Mouse (Mus musculus): ENCODE measurements around the gene Hoxa10.

Gene Hoxa10

DNA sequence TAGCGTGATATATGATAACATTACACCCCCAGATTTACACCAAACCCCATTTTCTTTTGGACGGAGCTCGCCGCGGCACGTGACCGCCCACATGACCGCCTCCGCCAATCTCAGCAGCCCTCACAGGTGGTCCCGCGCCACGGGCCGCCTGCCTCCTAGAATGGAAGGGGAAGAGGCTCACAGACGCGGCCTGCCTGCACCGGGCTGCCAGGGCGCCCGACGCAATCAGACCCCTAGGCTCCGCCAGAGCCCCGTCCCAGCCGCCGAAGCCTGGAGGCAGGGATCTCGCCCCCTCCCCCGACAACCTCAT lies 23.2 kb downstream of the Hoxa10 start:
- DNase-seq: peak; percentile 96

DNA sequence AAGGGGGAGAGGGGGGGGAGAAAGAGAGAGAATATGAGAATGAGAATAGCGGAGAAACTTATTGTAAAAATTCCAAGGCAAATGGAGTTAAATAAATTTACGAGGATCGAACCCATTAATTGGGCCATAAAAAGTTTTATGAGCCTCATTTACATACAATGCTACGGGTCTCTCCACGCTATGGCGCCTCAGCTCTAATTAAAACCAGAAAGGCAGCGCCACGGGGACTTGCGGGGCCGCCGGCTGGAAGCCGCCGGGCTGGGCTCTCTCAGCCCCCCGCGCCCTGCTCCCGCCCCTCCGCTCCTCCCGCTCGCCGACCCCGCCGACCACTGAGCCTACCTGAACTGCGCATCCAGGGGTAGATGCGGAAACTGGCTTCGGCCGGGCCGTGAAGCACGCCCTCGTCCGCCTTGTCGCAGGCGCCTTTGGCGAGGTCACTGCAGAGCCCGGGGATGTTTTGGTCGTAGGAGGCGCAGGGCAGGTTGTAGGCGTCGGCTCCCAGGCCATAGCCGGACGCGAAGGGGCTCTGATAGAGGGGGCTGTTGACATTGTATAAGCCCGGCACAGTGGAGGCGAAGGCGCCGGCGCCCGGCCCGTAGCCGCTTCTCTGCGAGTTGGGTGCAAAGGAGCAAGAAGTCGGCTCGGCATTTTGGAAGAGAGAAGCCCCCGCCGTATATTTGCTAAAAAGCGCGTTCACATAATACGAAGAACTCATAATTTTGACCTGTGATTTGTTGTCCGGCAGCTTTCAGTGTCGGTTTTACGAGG lies 23.8 kb downstream of the Hoxa10 start:
- peak; percentile 72 for DNase-seq

DNA sequence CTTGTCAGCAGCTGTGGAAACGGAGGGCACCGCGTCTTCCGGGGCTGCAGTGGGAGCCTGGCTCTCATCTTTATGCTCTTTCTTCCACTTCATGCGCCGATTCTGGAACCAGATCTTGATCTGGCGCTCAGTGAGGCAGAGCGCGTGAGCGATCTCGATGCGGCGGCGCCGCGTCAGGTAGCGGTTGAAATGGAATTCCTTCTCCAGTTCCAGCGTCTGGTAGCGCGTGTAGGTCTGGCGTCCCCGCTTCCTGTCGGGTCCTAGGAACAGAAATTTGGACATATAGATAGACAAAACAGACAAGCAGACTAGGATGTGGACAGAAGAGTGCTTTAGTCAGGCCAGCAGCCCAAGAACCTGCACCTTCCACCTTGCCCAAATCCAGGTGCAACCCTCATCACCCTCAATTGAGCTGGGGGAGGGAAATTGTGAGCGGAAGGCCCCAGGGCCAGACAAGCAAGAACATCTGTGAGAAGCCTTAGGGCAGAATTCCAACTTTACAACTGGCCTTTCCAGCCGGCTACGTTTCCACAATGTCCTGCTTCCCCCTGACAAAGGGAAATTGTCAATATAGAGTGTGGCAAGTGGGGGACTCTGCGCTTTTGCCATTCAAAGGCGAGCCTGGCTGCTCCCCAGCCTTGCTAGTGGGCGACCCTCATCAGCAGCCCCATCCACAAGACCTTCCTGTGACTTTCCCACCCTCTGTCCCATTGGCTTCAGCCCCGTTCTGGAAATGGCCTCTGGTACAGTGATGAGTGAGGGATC lies 24.7 kb downstream of the Hoxa10 start:
- DNase-seq: peak; percentile 57

DNA sequence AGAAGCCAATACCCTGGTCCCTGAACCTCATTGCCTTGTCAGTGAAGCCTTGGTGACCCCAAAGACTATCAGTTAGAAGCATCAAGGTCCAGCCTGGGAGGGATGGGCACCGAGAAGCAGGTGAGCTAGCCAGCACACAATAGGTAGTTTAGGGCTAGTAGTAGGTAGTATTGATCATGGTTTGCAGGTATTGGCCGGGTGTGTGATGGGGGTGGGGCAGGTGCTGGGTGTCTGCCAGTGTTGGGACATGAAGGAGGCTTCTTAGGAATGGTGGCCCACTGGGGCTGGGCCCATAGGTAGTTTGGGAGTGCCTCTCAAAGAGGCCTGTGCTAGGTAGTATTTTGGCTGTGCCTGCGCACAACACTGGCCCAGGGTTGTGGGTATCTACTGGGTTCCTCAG lies 25.6 kb downstream of the Hoxa10 start:
- DNase-seq: no peak

DNA sequence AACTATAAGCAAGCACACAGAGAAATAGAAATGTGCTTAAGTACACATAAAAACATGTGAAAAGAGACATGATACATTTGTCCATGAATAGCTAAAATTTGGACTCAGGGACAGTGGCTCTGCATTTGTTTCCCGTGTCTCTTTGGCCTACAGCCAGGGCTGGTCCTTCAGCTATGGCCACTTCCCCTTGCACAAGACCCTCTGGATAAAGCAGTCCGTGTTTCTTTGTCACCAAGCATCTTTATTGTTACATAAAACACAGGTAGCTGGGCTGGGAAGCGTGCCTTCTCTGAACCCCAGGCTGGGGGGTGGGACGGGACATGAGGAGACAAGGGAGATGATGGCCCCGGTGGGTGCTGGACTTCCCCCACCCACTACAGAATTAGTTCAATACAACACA lies 26.4 kb downstream of the Hoxa10 start:
- peak; percentile 36 for DNase-seq

DNA sequence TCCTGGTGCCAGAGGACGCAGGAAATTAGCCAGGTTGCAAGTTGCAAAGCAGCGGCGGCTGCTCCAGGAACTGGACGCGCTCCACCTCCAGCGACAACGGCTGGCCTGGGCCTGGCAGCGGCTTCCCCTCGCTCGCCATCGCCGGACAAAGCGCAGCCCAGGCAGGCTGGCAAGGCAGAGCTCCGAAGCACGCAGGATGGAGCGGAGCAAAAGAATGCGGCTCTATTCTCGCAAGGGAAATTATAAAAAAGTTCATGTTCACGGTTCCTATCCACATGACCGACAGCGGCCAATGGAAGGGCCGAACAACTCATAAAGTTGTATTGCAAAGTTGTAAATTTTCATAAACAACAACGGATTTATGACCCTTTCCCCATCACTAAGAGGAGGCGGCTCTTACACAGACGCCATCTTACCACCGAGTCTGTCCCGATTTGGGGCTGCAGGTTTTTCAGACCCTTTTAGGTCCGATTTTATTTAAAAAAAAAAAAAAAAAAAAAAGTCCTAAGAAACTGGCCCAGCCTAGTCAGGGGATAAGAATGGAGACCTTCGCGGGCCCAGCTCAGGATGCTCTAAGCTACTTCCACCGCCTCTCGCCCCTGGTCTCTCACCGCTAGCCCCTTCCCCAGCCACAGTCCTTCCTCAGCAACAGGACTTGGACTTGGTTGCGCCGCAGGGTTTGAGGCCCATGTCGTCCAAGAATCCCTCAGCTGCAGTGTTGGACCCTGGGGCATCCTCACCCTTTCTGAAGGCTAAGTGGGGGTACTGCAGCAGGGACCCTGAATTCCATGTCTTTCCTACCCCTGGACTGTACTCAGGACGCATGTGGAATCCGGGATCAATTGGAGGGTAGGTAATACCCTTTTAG lies 27.3 kb downstream of the Hoxa10 start, which contains the start of the genes Hoxa3 and Gm28308:
Hoxa3 (minus strand) TSS at position 218 of the 868 bp plus-strand sequence.
Gm28308 (minus strand) TSS at position 221 of the 868 bp plus-strand sequence.
- DNase-seq: peak; percentile 91

DNA sequence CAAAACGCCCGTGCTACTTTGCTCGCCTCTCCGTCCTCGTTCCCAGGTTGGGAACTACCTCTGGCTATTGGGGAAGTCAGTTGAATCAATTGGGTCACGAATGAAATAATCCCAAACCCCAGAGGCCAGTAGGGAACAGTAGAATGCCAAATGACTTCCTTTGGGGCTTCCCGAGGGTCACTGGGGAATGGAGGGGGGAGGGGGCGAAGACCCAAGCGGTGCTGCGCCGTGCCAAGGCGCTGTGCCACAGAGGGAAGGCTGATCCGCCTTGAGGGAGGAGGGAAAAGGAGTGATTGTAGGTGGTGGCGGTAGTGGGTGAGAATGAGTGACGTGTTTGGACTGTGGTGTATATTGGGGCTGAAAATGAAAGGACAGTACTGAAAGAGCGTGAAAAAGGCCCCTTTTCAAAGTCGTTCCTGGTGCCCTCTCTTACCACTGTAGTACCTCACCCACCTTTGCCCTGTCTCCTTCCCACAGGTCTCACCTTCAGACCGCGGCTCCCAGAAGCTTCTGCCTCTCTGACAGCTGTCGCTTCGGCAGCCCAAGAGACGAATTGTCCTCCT lies 28.0 kb downstream of the Hoxa10 start:
- peak; percentile 81 for DNase-seq

DNA sequence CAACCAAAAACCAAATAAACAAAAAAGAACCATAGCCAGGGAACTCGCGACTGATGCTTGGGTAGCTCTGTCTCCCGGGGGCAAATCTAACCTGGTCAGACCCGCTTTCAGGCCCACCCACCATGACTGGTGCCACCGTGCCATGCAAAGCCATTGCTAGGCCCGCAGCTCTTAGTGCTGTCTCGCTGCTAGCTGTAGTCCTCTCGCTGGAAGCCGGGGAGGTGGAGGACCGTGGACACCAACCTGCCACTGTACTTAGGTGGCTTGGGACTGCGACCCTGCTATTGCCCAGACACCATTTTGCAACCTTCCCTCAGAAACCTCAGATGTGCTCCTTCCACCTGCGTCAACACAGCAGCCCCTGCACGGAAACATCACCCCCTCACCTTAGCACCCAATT lies 28.7 kb downstream of the Hoxa10 start:
- DNase-seq: no peak

DNA sequence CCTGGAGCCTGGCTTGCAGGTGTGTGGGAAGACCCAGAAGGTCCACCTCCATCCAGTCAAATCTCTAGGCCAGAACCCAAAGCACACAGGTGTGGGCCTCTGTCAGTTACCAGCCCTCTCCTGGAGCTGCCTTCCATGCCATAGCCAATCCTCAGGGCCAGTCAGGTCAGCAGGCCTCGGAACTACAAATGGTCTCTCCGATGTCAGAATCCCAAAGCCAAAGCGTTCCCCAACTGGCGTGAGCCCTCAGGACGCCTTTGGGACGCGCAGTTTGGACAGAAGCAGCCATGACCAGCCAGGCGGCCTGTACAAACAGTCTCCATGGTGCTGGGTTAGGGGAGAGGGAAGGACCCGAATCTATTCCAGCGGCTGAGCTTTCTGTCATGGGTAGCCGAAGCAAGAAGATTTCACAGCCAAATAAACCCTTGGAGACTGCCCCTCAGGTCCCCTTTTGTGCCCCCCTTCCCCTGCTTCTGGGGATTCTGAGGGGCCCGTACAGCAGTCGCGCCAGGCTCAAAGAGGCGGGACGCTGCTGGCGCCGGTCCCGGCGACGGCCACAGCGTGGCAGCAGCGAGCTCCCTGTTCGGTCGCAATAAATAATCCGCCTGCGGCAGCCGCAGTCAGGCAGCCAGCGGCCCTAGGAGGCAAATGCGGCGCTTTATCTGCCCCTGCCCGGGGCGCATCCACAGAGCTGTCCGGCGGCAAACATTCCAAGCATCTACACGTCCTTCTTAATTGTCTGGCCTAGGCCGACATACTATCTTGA lies 29.3 kb downstream of the Hoxa10 start:
- DNase-seq: peak; percentile 92

DNA sequence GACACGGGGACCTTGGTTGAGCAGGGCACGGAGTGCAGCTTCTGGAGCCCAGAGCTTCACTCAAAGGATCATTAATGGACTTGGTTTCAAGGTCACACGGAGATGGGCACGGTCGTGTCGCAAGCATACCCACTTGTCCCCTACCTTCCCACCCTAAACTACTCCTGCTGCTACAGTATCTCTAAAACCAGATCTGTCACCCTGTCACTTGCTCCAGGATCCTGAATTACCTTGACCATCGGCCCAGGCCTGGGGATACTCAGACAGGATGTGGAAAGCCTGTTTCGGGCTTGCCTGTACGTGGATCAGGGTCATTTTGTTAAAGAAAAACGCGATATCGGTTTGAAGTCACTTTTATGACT lies 31.0 kb downstream of the Hoxa10 start:
- peak; percentile 30 for DNase-seq

DNA sequence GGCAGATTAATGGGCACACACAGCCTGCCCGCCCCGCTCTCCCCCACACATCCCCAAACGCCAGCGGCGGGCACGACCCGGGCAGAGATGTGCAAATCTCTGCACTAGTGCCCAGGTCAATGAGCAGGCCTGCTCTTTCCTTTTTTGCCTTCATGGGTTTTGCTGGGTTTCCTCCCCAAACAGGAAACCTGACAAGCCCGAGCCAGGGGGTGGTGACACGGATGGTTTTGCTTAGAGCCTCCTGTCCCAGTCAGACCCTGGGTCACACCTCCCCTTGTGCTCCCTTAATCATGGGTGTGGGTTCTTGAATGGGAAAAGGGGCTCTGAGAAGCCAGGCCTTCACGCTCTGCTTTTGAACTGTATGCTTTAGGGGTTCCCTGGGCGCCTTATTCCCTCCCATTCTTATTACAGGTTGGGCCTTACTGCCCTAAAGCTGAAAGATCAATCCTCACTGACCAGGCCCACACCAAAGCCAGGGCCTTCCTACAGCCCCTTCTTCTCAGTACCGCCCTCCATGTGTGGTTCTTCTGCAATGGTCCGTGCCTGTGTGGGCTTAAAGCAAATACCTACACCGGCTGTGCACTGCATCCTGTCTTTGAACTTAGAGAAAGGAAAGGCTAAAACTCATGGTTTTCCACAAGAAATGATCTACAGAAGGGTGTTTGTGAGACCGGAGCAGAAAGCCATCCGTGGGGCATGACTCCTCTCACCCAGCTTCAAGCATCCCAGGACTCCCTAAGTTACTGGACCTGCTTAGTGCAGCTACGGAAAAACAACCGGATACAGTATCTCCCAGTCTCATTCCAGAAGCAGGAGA lies 31.6 kb downstream of the Hoxa10 start:
- DNase-seq: peak; percentile 16

DNA sequence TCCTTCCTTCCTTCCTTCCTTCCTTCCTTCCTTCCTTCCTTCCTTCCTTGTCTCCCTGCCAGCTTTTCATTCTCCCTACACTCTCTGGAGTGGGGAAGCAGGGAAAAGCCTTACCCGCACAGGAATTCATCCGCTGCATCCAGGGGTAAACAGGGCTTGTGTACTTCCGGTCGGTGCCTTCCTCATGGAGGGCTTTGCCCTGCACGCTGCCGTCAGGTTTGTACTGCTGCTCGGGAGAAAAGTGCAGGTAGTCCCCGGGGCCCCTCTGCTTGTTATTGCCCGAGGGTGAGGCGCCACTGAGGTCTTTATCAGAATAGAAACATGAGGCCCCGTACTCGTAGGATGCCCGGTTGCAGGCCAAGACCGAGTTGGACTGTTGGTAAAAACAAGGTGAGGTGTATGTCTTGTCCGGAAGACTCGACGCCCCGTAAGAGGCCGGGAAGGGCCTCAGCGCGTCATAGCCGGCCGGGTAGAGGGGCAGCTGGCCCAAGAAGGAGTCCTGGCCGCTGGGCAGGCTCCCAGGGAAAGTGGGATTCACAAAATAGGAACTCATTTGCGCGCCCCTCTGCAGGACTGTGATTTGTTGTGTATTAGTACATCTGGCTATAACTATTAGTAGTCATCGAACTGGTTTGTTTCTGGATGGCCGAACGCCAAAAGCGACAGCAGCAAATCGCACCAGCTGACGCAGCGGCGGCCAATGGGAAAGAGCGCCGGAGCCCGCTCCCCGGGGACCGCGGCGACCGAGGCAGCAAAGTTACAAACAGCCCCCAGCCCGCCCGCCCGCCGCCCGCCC lies 32.4 kb downstream of the Hoxa10 start, which contains the start of gene Hoxa6:
Hoxa6 (minus strand) TSS at position 651 of the 796 bp plus-strand sequence.
- peak; percentile 88 for DNase-seq

DNA sequence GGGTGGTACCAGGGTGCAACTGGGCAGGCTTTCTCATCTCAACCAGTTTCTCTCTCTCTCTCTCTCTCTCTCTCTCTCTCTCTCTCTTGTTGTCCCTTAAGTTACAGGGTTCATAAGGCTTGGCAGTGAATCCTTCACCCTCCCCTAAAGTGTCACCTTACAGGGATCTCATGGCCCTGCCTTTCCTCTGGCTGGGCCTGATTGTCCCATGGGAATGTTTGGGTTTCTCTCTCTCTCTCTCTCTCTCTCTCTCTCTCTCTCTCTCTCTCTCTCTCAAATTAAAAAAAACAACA lies 33.0 kb downstream of the Hoxa10 start:
- peak; percentile 5 for DNase-seq

DNA sequence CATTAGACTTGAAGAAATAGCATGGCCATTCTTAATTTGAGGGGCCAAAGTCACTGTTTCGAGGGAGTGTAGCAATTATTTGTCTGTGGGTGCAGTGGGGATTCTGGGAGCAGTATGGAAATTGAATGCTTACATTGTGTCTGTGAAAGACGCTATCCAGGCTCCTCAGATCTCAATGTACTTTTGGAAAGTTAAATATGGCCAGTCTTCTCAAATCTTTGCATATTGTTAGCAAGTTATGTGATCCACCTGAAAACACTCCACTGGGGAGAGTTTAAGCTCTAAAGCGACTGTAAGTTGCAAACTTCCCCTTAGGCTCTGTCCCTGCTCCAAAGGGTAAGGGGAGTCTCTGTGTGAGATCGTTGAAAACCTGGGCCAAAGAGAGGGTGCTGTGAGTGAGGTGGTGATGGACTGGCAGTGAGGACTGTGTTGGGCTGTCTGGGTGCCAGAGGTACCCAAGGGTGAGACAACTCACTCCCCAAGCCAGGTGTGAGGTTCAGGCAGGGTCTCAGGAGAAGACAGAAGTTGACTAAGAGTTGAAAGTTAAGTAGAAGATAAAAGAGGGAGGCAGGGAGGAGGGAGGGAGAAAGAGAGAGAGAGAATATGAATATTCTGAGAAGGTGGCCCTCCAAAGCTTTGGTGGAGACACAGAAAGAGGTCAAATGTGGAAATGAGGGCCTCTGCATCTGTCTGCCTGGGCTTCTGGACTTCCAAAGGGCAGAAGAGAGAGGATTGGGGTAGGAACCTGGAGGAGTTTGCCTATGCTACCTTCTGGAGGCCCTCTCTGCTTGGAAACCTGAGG lies 33.6 kb downstream of the Hoxa10 start:
- DNase-seq: no peak

DNA sequence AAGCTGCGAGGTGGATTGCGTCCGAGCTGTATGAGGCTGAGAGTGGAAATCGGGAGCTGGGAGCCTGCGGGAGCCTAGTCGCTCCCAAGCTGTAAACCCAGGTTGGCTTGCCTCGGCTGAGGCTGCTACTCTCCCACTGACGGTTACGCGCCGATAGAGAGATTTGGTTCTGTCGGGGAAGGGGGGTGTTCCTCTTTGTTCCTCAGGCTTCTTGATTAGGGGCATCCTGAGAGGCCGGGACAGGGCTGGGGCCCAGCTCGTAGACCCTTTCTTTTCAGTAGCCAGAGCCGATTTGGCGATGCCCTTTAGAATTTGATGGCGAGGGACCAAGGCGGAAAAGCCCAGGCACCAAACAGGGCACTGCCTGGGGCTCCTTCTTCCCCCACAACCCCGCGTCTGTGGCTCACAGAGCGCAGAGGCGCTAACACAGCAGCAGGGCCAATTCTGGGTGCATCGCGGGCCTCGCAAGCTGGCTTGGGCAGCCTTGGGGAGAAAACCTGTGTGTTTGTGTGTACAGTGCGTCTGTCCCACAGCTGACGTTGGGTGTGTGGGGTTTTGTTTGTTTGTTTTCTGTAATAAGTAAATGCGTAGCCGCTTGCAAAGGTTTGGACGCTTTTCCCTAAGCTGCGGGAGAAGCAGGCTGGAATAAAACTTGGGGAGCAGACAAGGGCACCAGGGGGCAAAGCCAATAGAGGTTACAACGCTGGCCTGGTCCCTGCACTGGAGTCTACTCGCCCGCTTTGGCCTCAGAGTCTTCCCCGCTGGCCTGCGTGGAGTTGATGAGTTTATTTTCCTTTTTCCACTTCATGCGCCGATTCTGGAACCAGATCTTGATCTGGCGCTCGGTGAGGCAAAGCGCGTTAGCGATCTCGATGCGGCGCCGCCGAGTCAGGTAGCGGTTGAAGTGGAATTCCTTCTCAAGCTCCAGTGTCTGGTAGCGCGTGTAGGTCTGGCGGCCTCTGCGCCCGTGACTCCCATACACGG lies 34.7 kb downstream of the Hoxa10 start:
- DNase-seq: no peak

DNA sequence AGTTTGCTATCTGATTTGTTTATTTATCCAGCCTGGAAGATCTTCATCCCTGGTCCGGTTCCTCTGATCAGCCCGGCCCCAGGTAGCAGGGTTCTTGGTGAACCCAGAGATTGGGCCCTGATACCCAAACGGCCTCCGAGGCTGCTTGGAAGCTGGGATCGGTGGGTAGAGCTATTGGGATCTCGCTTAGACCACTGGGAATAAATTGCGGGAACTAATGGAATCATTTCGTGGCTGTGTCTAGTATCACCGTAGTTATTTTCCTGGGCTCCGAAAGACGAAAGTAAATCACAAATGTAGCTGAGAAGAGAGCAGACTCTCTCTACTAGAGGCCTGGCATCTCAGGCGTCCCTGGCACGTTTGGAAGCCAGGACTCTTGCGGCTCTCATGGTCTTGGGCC lies 35.4 kb downstream of the Hoxa10 start:
- DNase-seq: no peak

DNA sequence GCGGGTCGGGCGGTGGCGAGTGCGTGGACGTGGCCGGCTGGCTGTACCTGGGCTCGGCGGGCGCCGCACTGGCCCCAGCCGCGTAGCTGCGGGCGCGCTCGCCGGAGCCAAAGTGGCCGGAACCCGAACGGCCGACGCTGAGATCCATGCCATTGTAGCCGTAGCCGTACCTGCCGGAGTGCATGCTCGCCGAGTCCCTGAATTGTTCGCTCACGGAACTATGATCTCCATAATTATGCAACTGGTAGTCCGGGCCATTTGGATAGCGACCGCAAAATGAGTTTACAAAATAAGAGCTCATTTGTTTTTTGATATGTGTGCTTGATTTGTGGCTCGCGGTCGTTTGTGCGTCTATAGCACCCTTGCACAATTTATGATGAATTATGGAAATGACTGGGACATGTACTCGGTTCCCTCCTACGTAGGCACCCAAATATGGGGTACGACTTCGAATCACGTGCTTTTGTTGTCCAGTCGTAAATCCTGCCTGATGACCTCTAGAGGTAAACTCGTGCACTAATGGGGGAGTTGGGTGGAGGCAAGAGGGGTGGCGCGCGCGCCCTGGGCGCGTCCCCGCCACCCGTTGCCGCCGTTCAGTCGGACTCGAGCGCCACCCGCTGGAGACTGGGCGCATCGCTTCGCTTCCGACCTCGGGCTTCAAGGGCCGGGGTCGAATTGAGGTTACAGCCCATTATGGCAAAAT lies 36.5 kb downstream of the Hoxa10 start, which contains the start of gene Hoxa5:
Hoxa5 (minus strand) TSS at position 538 of the 703 bp plus-strand sequence.
- DNase-seq: peak; percentile 94

Measured in kidney, postnatal 14 days (tissue).